Mouse (Mus musculus) liver, embryonic 16.5 days (tissue): ENCODE results near the gene Fbxl17. TPM values are rescaled to one million over a fixed set of nuclear protein-coding genes. Genes with fewer than 3 reads are reported as not detected.

Experiments used
- ATAC-seq: fragments of 200-750 bp; cut with Nextera tagmentation; 2 replicates; pipeline ENCODE4 v1.8.0; 2017; ENCODE audit warnings: low read depth, mild to moderate bottlenecking, moderate number of reproducible peaks, moderate library complexity
- H3K27ac ChIP-seq: fragments of 300-500 bp; sonication (generic); 2 replicates; pipeline ENCODE4 v1.5.1; 2014; ENCODE audit warnings: mild to moderate bottlenecking, low read length
- H3K27me3 ChIP-seq: fragments of 300-500 bp; sonication (generic); 2 replicates; pipeline ENCODE4 v1.6.1; 2014; ENCODE audit warnings: low read depth, low read length, mixed read lengths; ENCODE audit not compliant: control insufficient read depth, insufficient read depth
- H3K36me3 ChIP-seq: fragments of 300-500 bp; sonication (generic); 2 replicates; pipeline ENCODE4 v1.6.1; 2014; ENCODE audit warnings: mild to moderate bottlenecking; ENCODE audit not compliant: control insufficient read depth, insufficient read depth
- H3K4me1 ChIP-seq: fragments of 300-500 bp; sonication (generic); 2 replicates; pipeline ENCODE4 v1.6.1; 2014; ENCODE audit warnings: low read depth, low read length, mixed read lengths; ENCODE audit not compliant: control insufficient read depth
- H3K4me2 ChIP-seq: fragments of 300-500 bp; sonication (generic); 2 replicates; pipeline ENCODE4 v1.6.1; 2014; ENCODE audit warnings: low read depth, low read length, mixed read lengths
- H3K4me3 ChIP-seq: fragments of 300-500 bp; sonication (generic); 2 replicates; pipeline ENCODE4 v1.5.1; 2014; ENCODE audit warnings: low read depth, mild to moderate bottlenecking, low read length
- H3K9ac ChIP-seq: fragments of 300-500 bp; sonication (generic); 2 replicates; pipeline ENCODE4 v1.6.1; 2014; ENCODE audit warnings: low read depth, low read length
- H3K9me3 ChIP-seq: fragments of 300-500 bp; sonication (generic); replicated peaks from 2 replicates; pipeline ENCODE4 v1.6.1; 2016; ENCODE audit warnings: low read length; ENCODE audit not compliant: control insufficient read depth
- WGBS: fragments of 180-500 bp; shearing (Covaris S2); extraction: QIAGEN DNeasy Blood & Tissue Kit; methylation state at CpG from one replicate; pipeline ENCODE4 v1.1.7; 2014; ENCODE audit not compliant: insufficient replicate concordance; 5-methylcytosine and 5-hydroxymethylcytosine counted together
- polyA plus RNA-seq: library from polyadenylated mRNA; unstranded; fragments of >200 nt; fragmentation: Nextera tagmentation; extraction: Ambion mirVana; gene quantifications from 2 replicates; pipeline ENCODE4 v1.2.1, GENCODE M21; 2015

Gene Fbxl17
- polyA plus RNA-seq, 1 experiment from 2014 or later: 1.3 TPM

GRCm38 (mm10) chr17:63208346-63208745 lies 291.5 kb downstream of the Fbxl17 start:
- Histone ChIP-seq H3K4me2 (no peak overlapping the region), H3K4me1 (peaks cover 7% of the 10 kb centered on the region), H3K36me3 (peaks cover 2% of the 10 kb centered on the region; the same call in 1 of the 2 replicates), H3K9me3 (no peaks in the 10 kb centered on the region), H3K27me3 (no peaks in the 10 kb centered on the region), H3K9ac (no peak overlapping the region), H3K27ac (no peak overlapping the region), H3K4me3 (no peak overlapping the region)
- WGBS: 85% methylated on average over 4 of the region's 4 CpGs
- no peak for ATAC-seq

GRCm38 (mm10) chr17:63207714-63208113 lies 292.1 kb downstream of the Fbxl17 start:
- Histone ChIP-seq H3K9me3 (no peaks in the 10 kb centered on the region), H3K9ac (no peak overlapping the region), H3K27me3 (no peaks in the 10 kb centered on the region), H3K4me2 (no peak overlapping the region), H3K36me3 (peaks cover 2% of the 10 kb centered on the region; the same call in 1 of the 2 replicates), H3K4me3 (no peak overlapping the region), H3K27ac (no peak overlapping the region), H3K4me1 (peaks cover 7% of the 10 kb centered on the region)
- ATAC-seq: no peak
- WGBS: 80% methylated on average over 9 of the region's 9 CpGs

- Histone ChIP-seq H3K27ac (no peak overlapping the region), H3K4me2 (no peak overlapping the region), H3K36me3 (peaks cover 2% of the 10 kb centered on the region; the same call in 1 of the 2 replicates), H3K9ac (no peak overlapping the region), H3K4me1 (peaks cover 7% of the 10 kb centered on the region), H3K4me3 (no peak overlapping the region), H3K27me3 (no peaks in the 10 kb centered on the region), H3K9me3 (no peaks in the 10 kb centered on the region)
- WGBS: 39% methylated on average over 5 of the region's 5 CpGs
- ATAC-seq: peak; percentile 66
These were observed 294.5 kb downstream of the Fbxl17 start for GRCm38 (mm10) chr17:63205316-63205715.

GRCm38 (mm10) chr17:63203582-63204190 lies 296.1 kb downstream of the Fbxl17 start:
- Histone ChIP-seq H3K4me1 (peaks cover 7% of the 10 kb centered on the region), H3K36me3 (peaks cover 2% of the 10 kb centered on the region; the same call in 1 of the 2 replicates), H3K27ac (no peak overlapping the region), H3K27me3 (no peaks in the 10 kb centered on the region), H3K9ac (no peak overlapping the region), H3K4me2 (no peak overlapping the region), H3K9me3 (no peaks in the 10 kb centered on the region), H3K4me3 (no peak overlapping the region)
- no peak for ATAC-seq
- 73% methylated on average over 8 of the region's 8 CpGs for WGBS

- WGBS: 63% methylated on average over 1 of the region's 1 CpGs
- ATAC-seq: no peak
- H3K27me3 ChIP-seq: no peaks in the 10 kb centered on the region
- no peak overlapping the region for H3K4me3 ChIP-seq
- H3K9ac ChIP-seq: no peak overlapping the region
- H3K4me1 ChIP-seq: peaks cover 3% of the 10 kb centered on the region
- no peak overlapping the region for H3K4me2 ChIP-seq
- no peaks in the 10 kb centered on the region for H3K9me3 ChIP-seq
- no peak overlapping the region for H3K27ac ChIP-seq
- no peaks in the 10 kb centered on the region for H3K36me3 ChIP-seq
These were observed 301.1 kb downstream of the Fbxl17 start for GRCm38 (mm10) chr17:63198703-63199102.

GRCm38 (mm10) chr17:63195496-63195895 lies 304.3 kb downstream of the Fbxl17 start:
- H3K27ac ChIP-seq: no peak overlapping the region
- no peaks in the 10 kb centered on the region for H3K27me3 ChIP-seq
- no peaks in the 10 kb centered on the region for H3K9me3 ChIP-seq
- no peak overlapping the region for H3K4me3 ChIP-seq
- no peaks in the 10 kb centered on the region for H3K36me3 ChIP-seq
- WGBS: 80% methylated on average over 2 of the region's 2 CpGs
- peaks cover 9% of the 10 kb centered on the region for H3K4me1 ChIP-seq
- H3K9ac ChIP-seq: no peak overlapping the region
- ATAC-seq: no peak
- H3K4me2 ChIP-seq: no peak overlapping the region

- Histone ChIP-seq H3K9me3 (no peaks in the 10 kb centered on the region), H3K27me3 (no peaks in the 10 kb centered on the region), H3K27ac (peak overlapping the region; percentile 15; the same call in 1 of the 2 replicates), H3K36me3 (no peaks in the 10 kb centered on the region), H3K4me2 (peak overlapping the region; percentile 55), H3K4me1 (peaks cover 9% of the 10 kb centered on the region), H3K9ac (no peak overlapping the region; the same call in 1 of the 2 replicates), H3K4me3 (no peak overlapping the region)
- peak; percentile 76 for ATAC-seq
- 16% methylated on average over 7 of the region's 7 CpGs for WGBS
These were observed 306.6 kb downstream of the Fbxl17 start for GRCm38 (mm10) chr17:63193196-63193595.

GRCm38 (mm10) chr17:63191345-63191744 lies 308.5 kb downstream of the Fbxl17 start:
- no peak overlapping the region for H3K4me3 ChIP-seq
- ATAC-seq: no peak
- H3K9ac ChIP-seq: no peak overlapping the region
- no peak overlapping the region for H3K27ac ChIP-seq
- H3K36me3 ChIP-seq: no peaks in the 10 kb centered on the region
- H3K4me1 ChIP-seq: peaks cover 9% of the 10 kb centered on the region
- no peaks in the 10 kb centered on the region for H3K27me3 ChIP-seq
- no peak overlapping the region for H3K4me2 ChIP-seq
- whole genome bisulfite sequencing: 77% methylated on average over 8 of the region's 8 CpGs
- no peaks in the 10 kb centered on the region for H3K9me3 ChIP-seq

- Histone ChIP-seq H3K4me3 (no peak overlapping the region), H3K9me3 (no peaks in the 10 kb centered on the region), H3K4me1 (peaks cover 9% of the 10 kb centered on the region), H3K27me3 (no peaks in the 10 kb centered on the region), H3K9ac (no peak overlapping the region), H3K4me2 (no peak overlapping the region), H3K36me3 (no peaks in the 10 kb centered on the region), H3K27ac (no peak overlapping the region)
- WGBS: 25% methylated on average over 8 of the region's 8 CpGs
- ATAC-seq: no peak
These were observed 310.5 kb downstream of the Fbxl17 start for GRCm38 (mm10) chr17:63189274-63189673.
